Mouse (Mus musculus) adrenal gland, adult 2 months (tissue): ENCODE measurements at regions not wholly inside any gene's neighbourhood (a gene's known extent, or its start where the extent isn't known, plus 50 kb on each side); places are given as distances from the start of the nearest gene placed in this dataset.
A peak's percentile ranks its signal among the peaks of the same experiment; 100 is the strongest.

Experiments
- DNase-seq: peaks from one replicate; pipeline ENCODE4 v3.0.0; 2021

DNA sequence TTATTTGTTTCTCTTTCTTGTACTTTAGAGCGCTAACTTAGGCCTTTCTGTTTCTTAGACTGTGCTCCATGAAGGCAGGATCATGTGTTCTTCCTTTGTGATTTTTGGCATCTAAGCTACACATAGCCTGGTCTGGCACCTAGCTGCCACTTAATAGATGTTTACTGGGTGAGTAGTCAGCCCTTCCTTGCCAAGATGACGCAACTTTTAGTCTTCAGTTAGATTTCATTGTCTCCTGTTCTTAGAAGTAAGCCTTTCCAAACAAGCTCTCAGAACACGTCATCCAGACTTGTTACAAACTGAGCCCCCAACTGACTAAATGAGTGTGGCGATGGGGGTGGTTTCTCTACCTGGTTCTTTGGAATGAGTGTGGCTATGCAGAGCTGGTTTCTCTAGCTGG, 85.4 kb upstream of the Rapgef5 start:
- DNase-seq, result no peak

DNA sequence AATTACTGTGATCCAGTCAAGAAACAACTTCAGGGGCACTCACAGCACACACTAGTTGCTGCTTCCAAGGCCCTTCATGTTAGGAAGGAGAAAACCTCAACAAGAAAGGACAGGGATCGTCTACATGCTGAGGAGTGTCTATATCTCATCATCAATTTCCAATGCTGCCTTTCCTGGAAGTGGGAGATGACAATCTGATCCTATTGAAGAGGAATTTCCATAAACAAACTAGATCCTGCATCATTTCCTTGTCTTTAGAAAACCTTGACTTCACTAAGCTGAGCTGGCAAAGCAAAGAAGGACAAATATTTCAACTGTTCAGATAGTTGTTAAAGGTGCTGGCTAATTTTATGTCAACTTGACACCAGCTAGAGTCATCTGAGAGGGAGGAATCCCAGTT, 83.5 kb upstream of the Rapgef5 start:
- DNase-seq, result no peak

DNA sequence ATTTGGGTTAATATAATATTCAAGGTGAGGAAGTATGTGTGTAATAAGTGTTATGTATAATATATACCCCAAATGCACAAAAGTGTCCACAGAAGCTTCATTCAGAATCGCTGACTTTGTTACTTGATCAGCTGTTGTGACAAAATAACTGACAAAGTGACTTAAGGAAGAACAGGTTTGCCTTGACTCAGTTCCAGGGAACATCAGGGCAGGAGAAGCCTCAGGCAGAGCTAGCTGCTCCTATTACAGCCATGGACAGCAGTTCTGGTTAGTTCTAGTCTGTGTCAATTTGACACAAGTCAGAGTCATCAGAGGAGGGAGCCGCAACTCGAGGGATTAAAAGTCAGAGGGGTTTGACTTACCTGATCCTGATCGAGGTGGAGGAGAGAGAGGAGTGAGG, 79.3 kb upstream of the Rapgef5 start:
- no peak for DNase-seq

DNA sequence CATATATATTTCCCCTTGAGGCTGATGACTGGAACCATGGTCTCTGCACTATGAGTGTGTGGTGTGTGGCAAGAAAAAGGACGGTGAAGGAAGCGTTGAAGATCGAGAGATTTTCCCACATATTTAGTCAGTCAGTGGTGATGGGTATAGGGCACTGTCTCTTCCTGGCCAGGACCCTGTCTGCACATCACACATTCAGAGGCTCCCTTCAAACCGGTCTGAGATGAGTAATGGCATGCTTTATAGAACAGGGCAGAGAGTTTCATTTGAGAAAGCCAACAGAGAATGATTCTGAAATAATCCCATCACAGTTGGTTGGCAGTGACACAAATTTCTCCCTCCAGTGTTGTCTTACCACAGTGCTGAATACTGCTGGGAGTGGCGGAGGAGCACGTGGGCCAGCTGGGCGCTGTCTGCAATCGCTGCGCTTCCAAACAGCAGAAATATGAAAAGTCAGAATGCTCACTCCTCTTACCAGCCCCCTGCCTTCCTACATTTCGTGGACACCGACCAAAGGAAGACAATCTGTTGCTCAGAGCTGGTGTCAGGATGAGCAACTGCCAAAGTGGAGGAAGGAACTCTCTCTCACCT, 77.2 kb upstream of the Rapgef5 start:
- DNase-seq, result no peak

DNA sequence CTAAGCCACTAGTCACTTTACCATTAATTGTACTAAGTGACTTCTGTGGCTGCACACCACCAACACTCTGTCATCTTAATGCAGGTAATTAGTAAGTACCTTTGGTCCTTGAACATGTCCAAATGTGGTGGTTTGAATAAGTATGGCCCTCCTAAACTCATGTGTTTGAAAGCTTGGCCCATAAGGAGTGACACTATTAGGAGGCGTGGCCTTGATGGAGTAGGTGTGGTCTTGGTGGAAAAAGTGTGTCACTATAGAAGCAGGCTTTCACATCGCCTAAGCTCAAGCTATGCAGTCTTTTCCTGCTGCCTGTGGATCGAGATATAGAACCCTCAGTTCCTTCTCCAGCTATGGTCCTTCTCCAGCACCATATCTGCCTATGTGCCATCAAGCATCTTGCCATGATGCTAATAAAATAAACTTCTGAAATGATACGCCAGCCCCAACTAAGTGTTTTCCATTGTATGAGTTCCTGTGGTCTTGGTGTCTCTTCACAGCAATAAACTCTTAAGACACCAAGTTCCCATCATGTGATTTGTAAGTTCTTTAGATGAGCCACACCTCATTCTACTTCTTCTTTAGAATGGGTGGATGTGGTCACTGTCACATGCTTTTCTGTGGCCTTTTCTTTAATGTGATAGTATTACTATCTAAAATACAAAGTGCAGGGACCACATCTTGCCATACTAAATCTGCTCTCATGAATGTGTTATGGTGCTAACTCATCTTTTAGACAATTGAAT, 71.9 kb upstream of the Rapgef5 start:
- DNase-seq, result no peak

DNA sequence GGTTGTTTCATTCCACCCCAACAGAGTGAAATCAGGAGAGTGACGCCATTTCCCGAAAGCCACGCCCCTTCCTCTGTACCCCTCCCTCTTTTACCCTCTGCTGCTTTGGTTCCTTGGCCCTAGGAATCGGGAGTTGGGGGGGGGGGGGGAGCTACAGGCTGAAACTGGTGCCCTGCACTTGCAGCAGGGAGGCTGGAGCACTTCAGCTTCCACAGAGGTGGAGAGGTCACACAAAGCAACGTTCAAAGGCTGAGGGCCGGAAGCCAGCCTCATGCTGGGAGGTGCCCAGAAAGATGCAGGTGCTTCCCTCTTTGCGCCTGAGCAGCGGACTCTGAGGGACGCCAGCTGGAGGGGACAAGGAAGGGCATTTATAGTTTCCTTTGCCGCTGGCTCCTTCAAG, 69.1 kb upstream of the Rapgef5 start:
- DNase-seq, result peak; percentile 21

DNA sequence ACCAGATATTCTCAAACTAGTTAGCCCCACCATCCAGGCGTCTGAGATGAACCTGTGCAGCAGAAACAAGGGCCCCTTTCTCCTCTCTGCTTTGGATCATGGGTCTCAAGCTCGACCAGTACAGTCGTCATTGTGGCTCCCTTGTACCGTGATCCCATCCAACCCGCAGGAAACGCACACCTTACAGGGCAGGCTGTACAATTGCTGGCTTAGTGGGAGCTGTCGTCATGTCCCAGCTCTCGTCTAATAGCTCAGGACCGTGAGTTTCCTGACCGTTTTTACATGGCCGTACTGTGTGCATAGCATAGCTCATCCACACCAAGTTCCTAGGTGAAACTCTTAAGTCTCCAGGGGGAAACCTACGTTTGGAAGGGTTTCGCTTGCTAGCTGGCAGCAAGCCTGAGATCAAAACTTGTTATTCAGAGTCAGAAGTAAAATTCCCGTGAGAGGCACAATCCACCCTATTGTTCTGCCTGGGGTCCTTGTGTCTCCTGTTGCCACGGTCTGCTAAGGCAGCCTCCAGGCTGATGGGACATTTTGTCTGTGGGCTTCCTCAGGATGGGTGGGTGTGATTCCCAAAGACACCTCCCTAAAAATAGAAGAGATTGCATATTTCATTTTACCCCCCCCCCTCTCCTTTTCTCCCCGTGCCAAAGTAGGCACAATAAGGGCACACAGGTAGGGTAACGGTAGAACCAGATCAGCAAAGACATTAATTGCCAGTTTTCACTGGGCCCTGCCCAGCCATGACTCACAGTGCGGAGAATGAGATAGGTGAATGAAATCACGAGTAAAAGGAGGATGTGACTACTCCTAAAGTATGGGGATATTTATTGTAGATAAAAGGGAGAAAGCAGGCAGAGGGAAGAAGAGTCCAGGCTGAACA, 68.2 kb upstream of the Rapgef5 start:
- no peak for DNase-seq

DNA sequence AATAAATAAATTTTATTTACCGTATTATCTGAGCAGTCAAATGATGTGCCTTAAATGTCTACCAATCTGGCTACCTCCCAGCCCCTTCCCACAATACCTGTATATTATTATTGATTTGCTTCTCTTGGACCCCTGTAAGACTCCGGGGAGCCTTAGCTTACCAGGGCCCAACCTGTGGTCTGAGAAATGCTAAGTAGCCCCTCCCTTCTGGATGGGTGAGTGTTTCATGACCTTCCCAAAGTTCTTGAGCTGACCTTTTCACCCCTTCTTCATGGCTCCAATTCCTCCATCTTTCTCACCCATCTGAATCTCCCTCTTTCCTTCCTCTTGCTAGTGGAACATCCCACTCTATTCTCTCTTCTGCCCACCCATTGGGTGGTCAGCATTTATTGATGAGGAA, 67.2 kb upstream of the Rapgef5 start:
- DNase-seq, result no peak

DNA sequence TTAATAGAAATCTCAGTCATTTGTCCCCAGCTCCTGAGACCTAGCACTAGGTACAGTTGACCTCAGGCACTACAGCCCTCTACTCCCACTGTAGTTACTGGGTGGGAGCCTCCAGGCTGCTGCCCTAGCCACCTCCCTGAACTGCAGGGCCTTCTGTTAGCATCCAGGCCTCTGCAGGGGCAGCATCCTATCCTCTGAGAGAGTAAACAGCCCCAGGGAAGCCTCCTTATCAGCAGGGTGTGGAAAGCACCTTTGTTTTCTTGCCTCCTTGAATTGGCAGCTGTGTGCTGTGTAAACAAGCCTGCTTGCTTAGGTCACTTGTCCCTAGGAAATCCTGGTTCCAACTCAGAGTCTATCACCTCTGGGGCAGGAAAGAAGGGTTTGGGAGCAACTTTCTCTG, 66.2 kb upstream of the Rapgef5 start:
- DNase-seq, result peak; percentile 20

DNA sequence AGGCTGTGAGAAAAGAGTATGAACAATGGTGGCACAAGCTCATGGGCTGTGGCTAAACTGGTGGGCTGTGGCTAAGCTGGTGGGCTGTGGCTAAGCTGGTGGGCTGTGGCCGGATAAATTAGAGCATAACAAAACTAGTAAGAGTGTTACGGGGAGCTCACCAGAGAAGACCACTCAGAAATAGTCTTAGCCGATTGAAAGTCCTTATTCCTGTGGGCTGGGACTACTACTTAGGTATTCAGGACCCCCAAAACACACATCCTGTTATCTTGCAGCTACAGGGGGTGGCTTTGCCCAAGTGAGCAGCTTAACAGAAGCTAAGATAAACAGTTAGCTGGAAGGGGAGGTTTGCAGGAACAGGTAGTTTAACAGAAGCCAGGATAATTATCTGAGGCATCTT, 65.4 kb upstream of the Rapgef5 start:
- no peak for DNase-seq

DNA sequence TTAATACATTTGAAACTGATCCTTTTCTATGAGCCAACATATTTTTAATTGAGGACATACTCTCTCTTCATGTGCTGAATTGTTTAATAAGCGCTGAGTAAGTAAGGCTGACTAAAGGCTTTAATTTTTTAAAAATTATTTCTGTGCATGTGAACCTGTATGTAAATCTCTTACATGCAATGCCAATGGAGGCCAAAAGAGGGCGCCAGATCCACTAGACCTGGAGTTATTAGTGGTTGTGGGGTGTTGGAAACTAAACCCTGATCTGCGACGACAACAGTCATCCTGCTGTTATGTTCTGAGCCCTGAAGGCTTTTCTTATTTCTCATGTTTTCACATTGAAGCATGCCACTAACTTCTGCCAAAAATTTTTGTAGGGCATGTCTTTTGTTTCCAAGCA, 64.8 kb upstream of the Rapgef5 start:
- no peak for DNase-seq

DNA sequence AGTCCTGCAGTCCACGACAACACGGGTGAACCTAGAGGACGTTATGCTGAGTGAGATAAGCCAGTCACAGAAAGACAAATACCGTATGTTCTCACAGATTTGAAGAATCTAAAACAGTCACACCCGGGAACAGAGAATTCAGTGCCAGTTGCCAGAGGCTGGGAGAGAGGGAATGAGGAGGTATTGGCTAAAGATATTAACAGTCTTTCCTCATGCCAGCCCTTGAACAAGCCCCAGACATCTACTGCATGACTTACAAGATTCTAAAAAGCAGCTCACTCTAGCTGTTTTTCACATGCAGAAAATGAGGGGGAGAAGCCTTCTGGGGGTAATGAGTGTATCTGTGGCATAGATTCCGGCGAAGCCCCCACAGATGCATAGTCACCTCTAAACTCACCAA, 60.5 kb upstream of the Rapgef5 start:
- DNase-seq, result no peak

DNA sequence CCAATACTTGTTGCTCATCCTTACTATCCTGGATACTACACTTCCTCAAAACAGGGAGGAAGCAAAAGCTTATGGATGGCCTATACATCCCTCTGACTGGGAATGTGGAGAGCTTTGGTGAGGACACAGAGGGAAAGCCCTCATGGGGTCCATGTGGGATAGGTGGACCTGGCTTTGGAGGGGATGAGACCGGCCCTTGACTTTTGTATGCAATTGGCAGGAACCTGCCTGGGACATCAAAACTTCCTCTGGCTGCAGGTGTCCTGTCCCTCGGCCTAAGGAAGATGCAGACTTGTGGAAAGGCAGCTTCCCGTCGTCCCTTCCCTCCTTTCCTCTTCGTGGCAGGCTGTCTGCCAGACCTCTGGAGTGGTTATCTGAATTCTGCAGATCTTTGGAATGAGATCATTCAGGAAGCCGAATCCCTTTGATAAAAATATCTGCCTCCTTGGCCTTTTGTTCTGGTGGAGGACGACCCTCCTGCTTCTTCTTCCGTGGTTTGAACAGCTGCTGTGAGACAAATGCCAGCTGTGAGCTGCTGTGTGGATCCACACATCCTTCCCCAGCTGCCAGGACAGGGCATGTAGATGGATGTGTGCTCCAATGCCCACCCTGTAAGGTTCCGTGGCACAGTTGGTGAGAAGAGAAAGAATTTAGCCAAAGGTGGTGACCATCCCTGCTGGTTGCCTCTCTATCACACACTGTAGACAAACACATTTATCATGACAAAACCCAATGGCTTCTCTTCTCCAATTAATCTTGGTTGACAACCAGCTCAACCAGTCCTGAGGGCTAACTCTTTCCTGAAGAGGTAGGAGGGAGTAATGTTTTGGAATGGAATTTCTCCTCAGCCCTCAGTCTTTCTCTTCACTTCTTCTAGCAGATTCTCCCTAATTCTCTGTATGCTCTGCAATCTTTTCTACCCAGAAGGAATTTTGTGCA, 57.9 kb upstream of the Rapgef5 start:
- DNase-seq, result peak; percentile 59

DNA sequence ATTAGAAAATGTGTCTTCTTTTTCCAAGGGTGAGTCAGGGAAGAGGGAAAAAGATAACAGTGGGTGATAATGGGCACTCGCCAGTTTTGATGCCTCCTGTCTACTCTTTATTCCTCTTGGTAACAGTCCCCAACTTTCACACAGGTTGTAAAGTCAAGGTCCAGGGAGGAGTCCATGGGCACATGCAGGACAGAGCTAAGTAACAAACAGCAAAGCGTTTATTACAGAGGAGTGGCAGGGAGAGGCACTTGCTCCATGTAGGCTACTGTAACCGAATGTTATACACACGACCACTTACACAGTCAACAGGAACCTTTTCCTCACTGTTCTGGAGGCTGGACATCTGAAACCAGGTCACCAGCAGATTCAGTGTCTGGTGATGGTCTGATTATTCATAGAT, 56.7 kb upstream of the Rapgef5 start:
- no peak for DNase-seq

DNA sequence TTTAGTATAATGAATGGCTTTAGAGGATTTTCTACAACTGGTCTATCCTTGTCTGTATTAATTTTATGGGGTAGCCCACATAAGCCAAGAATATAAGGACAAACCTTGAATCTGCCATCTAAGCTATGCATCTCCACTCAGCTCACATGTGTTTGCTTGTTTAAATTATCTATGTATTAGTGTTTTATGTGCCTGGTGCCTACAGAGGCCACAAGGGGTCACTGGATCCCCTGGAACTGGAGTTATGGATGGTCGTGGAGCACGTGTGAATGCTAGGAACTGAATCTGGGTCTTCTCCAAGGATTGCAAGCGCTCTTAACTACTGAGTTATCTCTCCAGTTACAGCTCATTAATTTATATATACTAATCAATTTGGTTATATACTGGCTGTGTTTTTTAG, 51.1 kb upstream of the Rapgef5 start:
- no peak for DNase-seq

DNA sequence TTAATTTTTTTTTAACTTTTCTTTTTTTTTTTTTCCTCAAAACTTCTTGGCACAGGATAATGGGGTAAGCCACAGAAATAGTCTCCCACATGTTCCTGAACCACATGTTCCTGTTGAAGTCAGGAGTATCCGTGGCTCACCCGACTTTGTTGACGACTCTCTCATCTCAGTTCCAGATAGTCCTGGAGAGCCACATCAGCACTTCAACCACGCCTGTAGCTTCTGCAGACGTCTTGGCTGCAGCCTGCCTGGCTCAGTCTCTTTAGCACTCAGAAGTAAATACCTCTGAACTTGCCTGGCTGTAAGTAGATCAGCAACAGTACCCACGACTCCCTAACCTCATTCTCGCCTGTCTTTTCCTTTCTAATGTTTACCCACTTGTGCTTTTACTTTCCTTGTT, 50.3 kb upstream of the Rapgef5 start:
- no peak for DNase-seq
